Mouse (Mus musculus) limb, embryonic 10.5 days (tissue): ENCODE measurements at regions not wholly inside any gene's neighbourhood (a gene's known extent, or its start where the extent isn't known, plus 50 kb on each side); places are given as distances from the start of the nearest gene placed in this dataset.

Source experiments
- DNase-seq: peaks from one replicate; pipeline ENCODE4 v3.0.0-alpha.2; 2017; ENCODE audit warnings: low spot score
- H3K27ac ChIP-seq: fragments of 300-500 bp; sonication (generic); 2 replicates; pipeline ENCODE4 v1.5.1; 2016; ENCODE audit warnings: mild to moderate bottlenecking
- H3K27me3 ChIP-seq: fragments of 300-500 bp; sonication (generic); 2 replicates; pipeline ENCODE4 v1.6.1; 2016; ENCODE audit warnings: low read depth, mild to moderate bottlenecking; ENCODE audit not compliant: poor library complexity, severe bottlenecking
- H3K36me3 ChIP-seq: fragments of 300-500 bp; sonication (generic); 2 replicates; pipeline ENCODE4 v1.6.1; 2016; ENCODE audit warnings: mild to moderate bottlenecking, moderate library complexity
- H3K4me1 ChIP-seq: fragments of 300-500 bp; sonication (generic); 2 replicates; pipeline ENCODE4 v1.6.1; 2016
- H3K4me3 ChIP-seq: fragments of 300-500 bp; sonication (generic); 2 replicates; pipeline ENCODE4 v1.5.1; 2016; ENCODE audit warnings: mild to moderate bottlenecking, moderate library complexity
- H3K9me3 ChIP-seq: fragments of 300-500 bp; sonication (generic); replicated peaks from 2 replicates; pipeline ENCODE4 v1.6.1; 2016; ENCODE audit warnings: mild to moderate bottlenecking
- WGBS: fragments of 180-500 bp; shearing (Covaris S2); methylation state at CpG from one replicate; pipeline ENCODE4 v1.1.7; 2016; 5-methylcytosine and 5-hydroxymethylcytosine counted together

GRCm38 (mm10) chr2:74409856-74410404 is 169.3 kb downstream of the Lnpk start:
- Histone ChIP-seq H3K9me3 (no peaks in the 10 kb centered on the region), H3K4me3 (no peak overlapping the region), H3K27ac (no peak overlapping the region), H3K27me3 (peaks cover 4% of the 10 kb centered on the region; the same call in 1 of the 2 replicates), H3K4me1 (peaks cover 22% of the 10 kb centered on the region), H3K36me3 (no peaks in the 10 kb centered on the region)
- DNase-seq = no peak
- WGBS = 87% methylated on average over 4 of the region's 4 CpGs

- WGBS = 76% methylated on average over 3 of the region's 3 CpGs
- H3K27me3 ChIP-seq = peaks cover 4% of the 10 kb centered on the region; the same call in 1 of the 2 replicates
- no peak for DNase-seq
- H3K4me1 ChIP-seq = peaks cover 23% of the 10 kb centered on the region
- no peak overlapping the region for H3K4me3 ChIP-seq
- no peaks in the 10 kb centered on the region for H3K9me3 ChIP-seq
- H3K27ac ChIP-seq = no peak overlapping the region
- H3K36me3 ChIP-seq = no peaks in the 10 kb centered on the region
Observed at GRCm38 (mm10) chr2:74404493-74404892, 174.7 kb downstream of the Lnpk start.

GRCm38 (mm10) chr2:74391064-74391463 is 188.2 kb downstream of the Lnpk start:
- H3K27ac ChIP-seq = no peak overlapping the region
- no peak for DNase-seq
- H3K36me3 ChIP-seq = no peaks in the 10 kb centered on the region
- H3K27me3 ChIP-seq = no peaks in the 10 kb centered on the region
- no peaks in the 10 kb centered on the region for H3K9me3 ChIP-seq
- peaks cover 8% of the 10 kb centered on the region for H3K4me1 ChIP-seq
- no peak overlapping the region for H3K4me3 ChIP-seq
- WGBS = 92% methylated on average over 4 of the region's 4 CpGs

GRCm38 (mm10) chr2:74388078-74388477 is 191.2 kb downstream of the Lnpk start:
- no peak for DNase-seq
- H3K4me1 ChIP-seq = peaks cover 8% of the 10 kb centered on the region
- WGBS = 93% methylated on average over 5 of the region's 5 CpGs

GRCm38 (mm10) chr2:74384918-74385317 is 194.3 kb downstream of the Lnpk start:
- peaks cover 35% of the 10 kb centered on the region for H3K4me1 ChIP-seq
- H3K27me3 ChIP-seq = 0 out of 2 replicates have a peak, but pooled peaks cover 6% of the 10 kb centered on the region
- no peaks in the 10 kb centered on the region for H3K9me3 ChIP-seq
- no peak overlapping the region for H3K27ac ChIP-seq
- DNase-seq = no peak
- H3K4me3 ChIP-seq = no peak overlapping the region
- no peaks in the 10 kb centered on the region for H3K36me3 ChIP-seq
- WGBS = 89% methylated on average over 1 of the region's 1 CpGs

More at GRCm38 (mm10) chr2:74388078-74388477, 191.2 kb downstream of the Lnpk start:
- Histone ChIP-seq H3K9me3 (no peaks in the 10 kb centered on the region), H3K4me3 (no peak overlapping the region), H3K36me3 (no peaks in the 10 kb centered on the region), H3K27ac (no peak overlapping the region), H3K27me3 (0 out of 2 replicates have a peak, but pooled peaks cover 6% of the 10 kb centered on the region)

GRCm38 (mm10) chr2:74380574-74381287 is 198.5 kb downstream of the Lnpk start:
- Histone ChIP-seq H3K9me3 (no peaks in the 10 kb centered on the region), H3K36me3 (no peaks in the 10 kb centered on the region), H3K4me3 (0 out of 2 replicates have a peak overlapping the region, but pooled peaks have one; percentile 3), H3K27ac (no peak overlapping the region), H3K4me1 (peaks cover 26% of the 10 kb centered on the region), H3K27me3 (0 out of 2 replicates have a peak, but pooled peaks cover 6% of the 10 kb centered on the region)
- peak; percentile 93 for DNase-seq
- WGBS = 26% methylated on average over 7 of the region's 7 CpGs

- no peak overlapping the region for H3K4me3 ChIP-seq
- no peaks in the 10 kb centered on the region for H3K36me3 ChIP-seq
- 0 out of 2 replicates have a peak, but pooled peaks cover 6% of the 10 kb centered on the region for H3K27me3 ChIP-seq
- no peak overlapping the region for H3K27ac ChIP-seq
- H3K9me3 ChIP-seq = no peaks in the 10 kb centered on the region
- no peak for DNase-seq
- peaks cover 26% of the 10 kb centered on the region for H3K4me1 ChIP-seq
- 95% methylated on average over 3 of the region's 3 CpGs for WGBS
Observed at GRCm38 (mm10) chr2:74378709-74379108, 200.5 kb downstream of the Lnpk start.

- Histone ChIP-seq H3K4me3 (no peak overlapping the region), H3K27ac (no peak overlapping the region), H3K27me3 (0 out of 2 replicates have a peak, but pooled peaks cover 3% of the 10 kb centered on the region), H3K36me3 (no peaks in the 10 kb centered on the region), H3K9me3 (no peaks in the 10 kb centered on the region), H3K4me1 (0 out of 2 replicates have a peak, but pooled peaks cover 7% of the 10 kb centered on the region)
- DNase-seq = no peak
- 97% methylated on average over 1 of the region's 1 CpGs for WGBS
Observed at GRCm38 (mm10) chr2:74373938-74374337, 205.3 kb downstream of the Lnpk start.

GRCm38 (mm10) chr2:74373056-74373455 is 206.2 kb downstream of the Lnpk start:
- Histone ChIP-seq H3K36me3 (no peaks in the 10 kb centered on the region), H3K27me3 (0 out of 2 replicates have a peak, but pooled peaks cover 3% of the 10 kb centered on the region), H3K4me3 (no peak overlapping the region), H3K4me1 (0 out of 2 replicates have a peak, but pooled peaks cover 7% of the 10 kb centered on the region), H3K27ac (no peak overlapping the region), H3K9me3 (no peaks in the 10 kb centered on the region)
- no peak for DNase-seq
- whole genome bisulfite sequencing = 71% methylated on average over 4 of the region's 4 CpGs

GRCm38 (mm10) chr2:74363255-74363654 is 216.0 kb downstream of the Lnpk start:
- no peaks in the 10 kb centered on the region for H3K9me3 ChIP-seq
- no peaks in the 10 kb centered on the region for H3K36me3 ChIP-seq
- WGBS = 95% methylated on average over 2 of the region's 2 CpGs
- no peak overlapping the region for H3K4me3 ChIP-seq
- DNase-seq = no peak
- H3K27ac ChIP-seq = no peak overlapping the region
- H3K27me3 ChIP-seq = no peaks in the 10 kb centered on the region
- no peaks in the 10 kb centered on the region for H3K4me1 ChIP-seq

GRCm38 (mm10) chr2:74354591-74354990 is 224.6 kb downstream of the Lnpk start:
- Histone ChIP-seq H3K36me3 (no peaks in the 10 kb centered on the region), H3K4me3 (no peak overlapping the region), H3K27me3 (no peaks in the 10 kb centered on the region), H3K9me3 (no peaks in the 10 kb centered on the region), H3K4me1 (no peaks in the 10 kb centered on the region), H3K27ac (no peak overlapping the region)
- no peak for DNase-seq
- WGBS = 83% methylated on average over 8 of the region's 8 CpGs

- H3K4me1 ChIP-seq = no peaks in the 10 kb centered on the region
- WGBS = 87% methylated on average over 6 of the region's 6 CpGs
- no peak for DNase-seq
Observed at GRCm38 (mm10) chr2:74349809-74350208, 229.4 kb downstream of the Lnpk start.

GRCm38 (mm10) chr2:74306301-74306700 is 272.9 kb downstream of the Lnpk start:
- H3K27ac ChIP-seq = no peak overlapping the region
- H3K4me1 ChIP-seq = peaks cover 22% of the 10 kb centered on the region
- no peak for DNase-seq
- no peaks in the 10 kb centered on the region for H3K36me3 ChIP-seq
- H3K4me3 ChIP-seq = no peak overlapping the region
- peaks cover 45% of the 10 kb centered on the region for H3K27me3 ChIP-seq
- 93% methylated on average over 9 of the region's 9 CpGs for WGBS
- no peaks in the 10 kb centered on the region for H3K9me3 ChIP-seq

More at GRCm38 (mm10) chr2:74349809-74350208, 229.4 kb downstream of the Lnpk start:
- Histone ChIP-seq H3K36me3 (no peaks in the 10 kb centered on the region), H3K4me3 (no peak overlapping the region), H3K9me3 (no peaks in the 10 kb centered on the region), H3K27me3 (no peaks in the 10 kb centered on the region), H3K27ac (no peak overlapping the region)
